Comparison of ENCODE assay signal across 8 mouse cellular contexts in the genomic region with DNA sequence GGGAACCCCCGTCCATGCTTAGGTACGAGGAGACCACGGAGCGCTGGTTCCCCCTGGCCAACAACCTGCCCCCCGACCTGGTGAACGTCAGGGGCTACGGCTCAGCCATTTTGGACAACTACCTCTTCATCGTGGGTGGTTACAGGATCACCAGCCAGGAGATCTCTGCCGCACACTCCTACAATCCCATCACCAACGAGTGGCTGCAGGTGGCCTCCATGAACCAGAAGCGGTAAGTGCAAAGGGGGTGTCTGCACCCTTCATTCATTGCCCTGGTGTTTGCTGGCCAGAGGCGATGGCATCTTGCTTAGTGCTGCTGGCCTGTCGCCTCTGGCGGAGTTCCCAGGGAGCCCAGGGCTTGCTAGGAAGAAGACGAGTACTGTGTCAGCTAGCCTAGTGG. TPM values are rescaled to one million over a fixed set of nuclear protein-coding genes. Genes with fewer than 3 reads are reported as not detected.
DNase-seq lines count a peak whose midpoint lies in the region; ATAC-seq and TF ChIP-seq lines count a peak whose summit lies in the region.

No protein-coding gene starts in this region.

- H3K27me3 ChIP-seq in CH12.LX (replicated peaks) (no peaks in the 10 kb centered on the region), myocyte (ENCODE audit: control insufficient read depth, insufficient read depth, insufficient read length) (no peaks in the 10 kb centered on the region)
- H3K27me3 ChIP-seq in embryonic facial prominence, embryonic 14.5 days (replicated peaks; ENCODE audit: control insufficient read depth, insufficient read depth, low read length) = no peaks in the 10 kb centered on the region

- H3K36me3 ChIP-seq in CH12.LX (replicated peaks in 1 of 2; ENCODE audit: control insufficient read depth in 1 of 2, insufficient read depth in 1 of 2, low read length in 1 of 2) (peaks cover 11 to 20% of the 10 kb centered on the region in 2 experiments), myocyte (ENCODE audit: control insufficient read depth, insufficient read depth) (peaks cover 4% of the 10 kb centered on the region)
- H3K36me3 ChIP-seq in embryonic facial prominence, embryonic 14.5 days (ENCODE audit: control insufficient read depth, insufficient read depth, low read length) = peaks cover 16% of the 10 kb centered on the region; the same call in 1 of the 2 replicates

- H3K79me2 ChIP-seq in CH12.LX (replicated peaks; ENCODE audit: control insufficient read depth, extremely low read depth, insufficient read depth, poor library complexity, severe bottlenecking) (peaks cover 49% of the 10 kb centered on the region), myocyte (ENCODE audit: control insufficient read depth, insufficient read depth) (peaks cover 24% of the 10 kb centered on the region)

- TF ChIP-seq RAD21 in CH12.LX (IDR thresholded peaks at IDR 0.05; ENCODE audit: low read depth, low read length) = no peak

- in situ Hi-C loops in CH12.LX (cut with MboI; ENCODE audit: low pct_ligation_motif_present, low pct_unique_long_range_greater_than_20kb, low sequenced_read_pairs) = loop anchor here (5.0 to 10.0 kb wide), 2 partner anchors 80 to 143 kb away; no protein-coding TSS in a partner anchor

- 3% methylated on average over 10 of the region's 15 CpGs for WGBS in embryonic facial prominence, embryonic 14.5 days

- no peaks in the 10 kb centered on the region for H3K9me3 ChIP-seq in CH12.LX (replicated peaks; ENCODE audit: low read length)
- no peaks in the 10 kb centered on the region for H3K9me3 ChIP-seq in embryonic facial prominence, embryonic 14.5 days (ENCODE audit: control insufficient read depth, low read length)

- TF ChIP-seq EP300 in CH12.LX (IDR thresholded peaks at IDR 0.05; ENCODE audit: low read length) = no peak

- H3ac ChIP-seq in myocyte (ENCODE audit: control insufficient read depth, insufficient read length) = peak overlapping the region; percentile 58

- ATAC-seq in embryonic facial prominence, embryonic 14.5 days (ENCODE audit: low read depth) = peak; percentile 9

- TF ChIP-seq CTCF in CH12.LX (conservative IDR thresholded peaks at IDR 0.05 in 1 of 2, IDR thresholded peaks at IDR 0.05 in 1 of 2; ENCODE audit: low read depth in 2 of 2, low read length in 2 of 2) = no peak

- H3K27ac ChIP-seq in CH12.LX (ENCODE audit: insufficient read depth, low read depth) = peak overlapping the region; percentile 88
- H3K27ac ChIP-seq in embryonic facial prominence, embryonic 14.5 days (replicated peaks; ENCODE audit: low read depth, low read length) = peak overlapping the region; percentile 81; the same call in 1 of the 2 replicates

- no peak for DNase-seq in CH12.LX (ENCODE audit: extremely low read depth)
- peak; percentile 72 to 74 for DNase-seq in adrenal gland, postnatal 36 days
- DNase-seq in embryonic facial prominence, embryonic 14.5 days (ENCODE audit: low spot score) = no peak
- peak; percentile 22 for DNase-seq in heart, adult 8-10 months (ENCODE audit: low spot score)
- peak; percentile 34 to 53 for DNase-seq in kidney, adult 8-10 months
- DNase-seq in liver = peak; percentile 30
- peak; percentile 8 to 40 for DNase-seq in urinary bladder, postnatal 36 days (ENCODE audit: low spot score in 2 of 2)

- no peak for TF ChIP-seq POLR2A in CH12.LX (IDR thresholded peaks at IDR 0.05; ENCODE audit: low read depth, low read length)
- TF ChIP-seq POLR2A in myocyte (IDR thresholded peaks at IDR 0.05; ENCODE audit: insufficient read length, low read depth) = no peak

- H3K4me2 ChIP-seq in CH12.LX (ENCODE audit: insufficient read depth, low read depth, poor library complexity, severe bottlenecking) (peak overlapping the region; percentile 51), myocyte (ENCODE audit: low read depth) (peak overlapping the region; percentile 90)
- H3K4me2 ChIP-seq in embryonic facial prominence, embryonic 14.5 days (ENCODE audit: low read depth, low read length) = peak overlapping the region; percentile 96

- peaks cover 8 to 42% of the 10 kb centered on the region in 2 experiments; a peak in 3 of 4 replicates for H3K4me1 ChIP-seq in CH12.LX (ENCODE audit: control insufficient read depth in 1 of 2, insufficient read depth in 2 of 2)
- H3K4me1 ChIP-seq in embryonic facial prominence, embryonic 14.5 days (ENCODE audit: control insufficient read depth, insufficient read depth, low read length) = peaks cover 23% of the 10 kb centered on the region

- H3K4me3 ChIP-seq in CH12.LX (replicated peaks in 1 of 3; ENCODE audit: low read depth in 2 of 3, low read length in 2 of 3, poor library complexity in 1 of 3) = peak overlapping the region; percentile 92 to 97 (median 97)
- peak overlapping the region; percentile 86 for H3K4me3 ChIP-seq in embryonic facial prominence, embryonic 14.5 days (ENCODE audit: low read depth, low read length)
- H3K4me3 ChIP-seq in myocyte = peak overlapping the region; percentile 67

- dilution Hi-C loops in CH12.LX (cut with MboI; ENCODE audit: extremely low pct_ligation_motif_present, extremely low pct_unique_long_range_greater_than_20kb, low sequenced_read_pairs) = no loop called here

- peak overlapping the region; percentile 67 for H3K9ac ChIP-seq in CH12.LX (ENCODE audit: insufficient read depth, low read depth)
- peak overlapping the region; percentile 90 for H3K9ac ChIP-seq in embryonic facial prominence, embryonic 14.5 days (ENCODE audit: low read depth, low read length)

TF ChIP-seq in CH12.LX, 34 proteins besides CTCF, POLR2A, EP300 and RAD21:
- TF ChIP-seq KAT2A (IDR thresholded peaks at IDR 0.05; ENCODE audit: insufficient replicate concordance, low read length) = no peak
- no peak for TF ChIP-seq CHD2 (IDR thresholded peaks at IDR 0.05; ENCODE audit: low read length)
- 0 out of 2 replicates have a peak, but pooled peaks have one; percentile 5 for TF ChIP-seq BHLHE40 (IDR thresholded peaks at IDR 0.05; ENCODE audit: low read depth, low read length)
TF ChIP-seq in CH12.LX: peak in this region for 1.

TF ChIP-seq in myocyte, 11 proteins besides CTCF, POLR2A, EP300 and RAD21:
- TF ChIP-seq TCF3 (IDR thresholded peaks at IDR 0.05; ENCODE audit: insufficient read length, low read depth) (no peak), POLR2AphosphoS2 (IDR thresholded peaks at IDR 0.05; ENCODE audit: insufficient read length, low read depth) (no peak), MYOD1 (IDR thresholded peaks at IDR 0.05; ENCODE audit: control insufficient read depth in 1 of 3, insufficient read length in 2 of 3, low read depth in 2 of 3) (no peak), REST (IDR thresholded peaks at IDR 0.05; ENCODE audit: insufficient read depth, insufficient read length) (no peak), SRF (IDR thresholded peaks at IDR 0.05; ENCODE audit: control insufficient read depth, insufficient read length, low read depth) (no peak), MYOG (IDR thresholded peaks at IDR 0.05; ENCODE audit: control insufficient read depth in 1 of 3, insufficient read depth in 1 of 3, insufficient read length in 2 of 3, low read depth in 2 of 3) (no peak)

RNA-seq across cellular contexts. Expression of a gene that starts 1.0 kb away (rescaled TPM):
- total RNA-seq in CH12.LX (2012; rRNA removed) (7.4 and 8.0 TPM in 2 replicates), CH12.LX (2014; rRNA removed) (3.6 and 4.5 TPM in 2 replicates)
- polyA plus RNA-seq in CH12.LX (2012; ENCODE audit: insufficient read length, low read depth) (2.5 and 2.7 TPM in 2 replicates), myocyte (2012; fragmentation: generic; extraction: Trizol) (2.2 TPM)
- total RNA-seq in adrenal gland, postnatal 36 days (2021) = 10 to 100 TPM; 23.1 to 30.4 TPM
- 12.5 and 13.3 TPM in 2 replicates for polyA plus RNA-seq in embryonic facial prominence, embryonic 14.5 days (2014; fragmentation: Nextera tagmentation; extraction: Ambion mirVana)
- total RNA-seq in heart, adult 8-10 months (2022) = 1 to 10 TPM; 4.4 to 5.1 (median 4.9) TPM

RNA-seq across cellular contexts. Expression of a gene that starts 5.3 kb away (rescaled TPM):
- total RNA-seq in CH12.LX (2012; rRNA removed) (not detected in 2 replicates), CH12.LX (2014; rRNA removed) (not detected in 2 replicates)
- polyA plus RNA-seq in CH12.LX (2012; ENCODE audit: insufficient read length, low read depth) (0.20 TPM in 1 of 2 replicates, not detected in the other), myocyte (2012; fragmentation: generic; extraction: Trizol) (0.10 TPM)
- total RNA-seq in adrenal gland, postnatal 36 days (2021) = under 1 TPM in 1 of 2 experiments, not detected in 1; 0.33 TPM
- 0.48 and 1.5 TPM in 2 replicates for polyA plus RNA-seq in embryonic facial prominence, embryonic 14.5 days (2014; fragmentation: Nextera tagmentation; extraction: Ambion mirVana)
- total RNA-seq in heart, adult 8-10 months (2022) = not detected

RNA-seq across cellular contexts. Expression of a gene that starts 49.6 kb away (rescaled TPM):
- total RNA-seq in CH12.LX (2012; rRNA removed) (84.2 and 86.1 TPM in 2 replicates), CH12.LX (2014; rRNA removed) (36.6 and 58.4 TPM in 2 replicates)
- polyA plus RNA-seq in CH12.LX (2012; ENCODE audit: insufficient read length, low read depth) (141 and 194 TPM in 2 replicates), myocyte (2012; fragmentation: generic; extraction: Trizol) (44.9 TPM)
- 100 to 1,000 TPM in 1 of 2 experiments, 10 to 100 TPM in 1; 84.7 to 108 TPM for total RNA-seq in adrenal gland, postnatal 36 days (2021)
- 89.3 and 99.8 TPM in 2 replicates for polyA plus RNA-seq in embryonic facial prominence, embryonic 14.5 days (2014; fragmentation: Nextera tagmentation; extraction: Ambion mirVana)
- total RNA-seq in heart, adult 8-10 months (2022) = 100 to 1,000 TPM; 166 to 193 (median 175) TPM

RNA-seq across cellular contexts. Expression of a gene that starts 59.8 kb away (rescaled TPM):
- total RNA-seq in CH12.LX (2012; rRNA removed) (0.08 and 0.38 TPM in 2 replicates), CH12.LX (2014; rRNA removed) (not detected in 2 replicates)
- polyA plus RNA-seq in CH12.LX (2012; ENCODE audit: insufficient read length, low read depth) (0.14 TPM in 1 of 2 replicates, not detected in the other), myocyte (2012; fragmentation: generic; extraction: Trizol) (0.90 TPM)
- total RNA-seq in adrenal gland, postnatal 36 days (2021) = 1 to 10 TPM; 1.2 to 1.4 TPM
- 1.00 and 1.4 TPM in 2 replicates for polyA plus RNA-seq in embryonic facial prominence, embryonic 14.5 days (2014; fragmentation: Nextera tagmentation; extraction: Ambion mirVana)
- 1 to 10 TPM in 2 of 4 experiments, under 1 TPM in 2; 0.92 to 1.5 (median 1.2) TPM for total RNA-seq in heart, adult 8-10 months (2022)

Comparison
In these comparisons a context has a peak if more than half of its experiments do, and no peak if none do; other contexts are left out.
1. DNase-seq: peak in adrenal gland, postnatal 36 days (2 of 2), heart, adult 8-10 months (single experiment), kidney, adult 8-10 months (2 of 2), liver (single experiment) and urinary bladder, postnatal 36 days (2 of 2); none in CH12.LX (single experiment) and embryonic facial prominence, embryonic 14.5 days (single experiment).
2. Peak in every context shown above with its lines, with median percentiles within 50 percentile points of each other: H3K4me2 ChIP-seq and H3K4me3 ChIP-seq.